Mouse (Mus musculus) lung, embryonic 16.5 days (tissue): ENCODE measurements at regions not wholly inside any gene's neighbourhood (a gene's known extent, or its start where the extent isn't known, plus 50 kb on each side); places are given as distances from the start of the nearest gene placed in this dataset.

ENCODE experiments used
- ATAC-seq: fragments of 200-750 bp; cut with Nextera tagmentation; 2 replicates; pipeline ENCODE4 v1.8.0; 2017; ENCODE audit warnings: low read depth, mild to moderate bottlenecking, moderate library complexity
- H3K27ac ChIP-seq: fragments of 300-500 bp; sonication (generic); 2 replicates; pipeline ENCODE4 v1.5.1; 2014; ENCODE audit warnings: mild to moderate bottlenecking, control low read depth, low read length
- H3K27me3 ChIP-seq: fragments of 300-500 bp; sonication (generic); 2 replicates; pipeline ENCODE4 v1.6.1; 2014; ENCODE audit warnings: low read depth, low read length, mixed read lengths; ENCODE audit not compliant: control insufficient read depth, insufficient read depth
- H3K36me3 ChIP-seq: fragments of 300-500 bp; sonication (generic); 2 replicates; pipeline ENCODE4 v1.6.1; 2014; ENCODE audit warnings: low read length; ENCODE audit not compliant: control insufficient read depth, insufficient read depth
- H3K4me1 ChIP-seq: fragments of 300-500 bp; sonication (generic); replicated peaks from 2 replicates; pipeline ENCODE4 v1.6.1; 2014; ENCODE audit warnings: low read length, mixed read lengths; ENCODE audit not compliant: control insufficient read depth, insufficient read depth
- H3K4me2 ChIP-seq: fragments of 300-500 bp; sonication (generic); 2 replicates; pipeline ENCODE4 v1.6.1; 2014; ENCODE audit warnings: low read depth, low read length, control low read depth
- H3K4me3 ChIP-seq: fragments of 300-500 bp; sonication (generic); 2 replicates; pipeline ENCODE4 v1.5.1; 2014; ENCODE audit warnings: mild to moderate bottlenecking, low read length, control low read depth
- H3K9ac ChIP-seq: fragments of 300-500 bp; sonication (generic); 2 replicates; pipeline ENCODE4 v1.6.1; 2014; ENCODE audit warnings: low read length, control low read depth
- H3K9me3 ChIP-seq: fragments of 300-500 bp; sonication (generic); 2 replicates; pipeline ENCODE4 v1.6.1; 2016; ENCODE audit warnings: low read length; ENCODE audit not compliant: control insufficient read depth
- WGBS: fragments of 180-500 bp; shearing (Covaris S2); extraction: QIAGEN DNeasy Blood & Tissue Kit; methylation state at CpG from one replicate; pipeline ENCODE4 v1.1.7; 2014; 5-methylcytosine and 5-hydroxymethylcytosine counted together

- Histone ChIP-seq H3K27me3 (no peaks in the 10 kb centered on the region), H3K36me3 (no peaks in the 10 kb centered on the region), H3K27ac (no peak overlapping the region), H3K4me1 (peaks cover 2% of the 10 kb centered on the region; the same call in 1 of the 2 replicates), H3K4me2 (no peak overlapping the region), H3K9ac (no peak overlapping the region), H3K9me3 (no peaks in the 10 kb centered on the region), H3K4me3 (no peak overlapping the region)
- WGBS: 60% methylated on average over 3 of the region's 3 CpGs
- no peak for ATAC-seq
These were observed 370.4 kb upstream of the Tle4 start for GRCm38 (mm10) chr19:14968283-14968682.

DNA sequence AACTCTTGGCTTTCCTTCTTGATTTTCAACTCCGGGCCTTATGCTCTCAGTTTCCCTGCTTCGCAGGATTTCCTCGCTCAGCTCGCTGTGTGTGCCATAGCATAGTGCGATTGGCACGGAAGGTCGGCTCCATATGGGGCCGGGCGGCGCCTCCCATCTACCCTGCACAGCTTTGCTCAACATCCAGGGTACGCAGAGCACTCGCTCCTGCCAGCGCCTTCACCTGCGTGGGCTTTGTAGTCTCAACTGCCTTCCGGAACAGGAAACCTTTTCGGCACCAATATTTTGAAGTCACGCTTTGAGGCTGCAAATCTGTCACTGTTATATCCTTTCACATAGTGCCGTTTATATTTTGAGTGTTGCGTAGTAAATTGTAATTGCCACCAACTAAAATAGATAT, 359.9 kb upstream of the Tle4 start:
- Histone ChIP-seq H3K27me3 (no peaks in the 10 kb centered on the region), H3K4me1 (0 out of 2 replicates have a peak, but pooled peaks cover 2% of the 10 kb centered on the region), H3K4me3 (no peak overlapping the region), H3K4me2 (no peak overlapping the region), H3K9ac (no peak overlapping the region), H3K36me3 (no peaks in the 10 kb centered on the region), H3K9me3 (no peaks in the 10 kb centered on the region), H3K27ac (no peak overlapping the region)
- ATAC-seq: no peak
- 93% methylated on average over 19 of the region's 19 CpGs for WGBS

- no peaks in the 10 kb centered on the region for H3K9me3 ChIP-seq
- WGBS: 61% methylated on average over 10 of the region's 10 CpGs
- H3K4me2 ChIP-seq: no peak overlapping the region
- no peak for ATAC-seq
- H3K27ac ChIP-seq: no peak overlapping the region
- H3K4me3 ChIP-seq: no peak overlapping the region
- H3K27me3 ChIP-seq: no peaks in the 10 kb centered on the region
- H3K4me1 ChIP-seq: 0 out of 2 replicates have a peak, but pooled peaks cover 2% of the 10 kb centered on the region
- no peak overlapping the region for H3K9ac ChIP-seq
- no peaks in the 10 kb centered on the region for H3K36me3 ChIP-seq
These were observed 359.3 kb upstream of the Tle4 start for GRCm38 (mm10) chr19:14957154-14957553.

GRCm38 (mm10) chr19:14956392-14956791, 358.5 kb upstream of the Tle4 start:
- Histone ChIP-seq H3K4me3 (no peak overlapping the region), H3K9ac (no peak overlapping the region), H3K9me3 (no peaks in the 10 kb centered on the region), H3K36me3 (no peaks in the 10 kb centered on the region), H3K4me2 (no peak overlapping the region), H3K27ac (no peak overlapping the region), H3K4me1 (0 out of 2 replicates have a peak, but pooled peaks cover 2% of the 10 kb centered on the region), H3K27me3 (no peaks in the 10 kb centered on the region)
- 20% methylated on average over 3 of the region's 3 CpGs for WGBS
- no peak for ATAC-seq

DNA sequence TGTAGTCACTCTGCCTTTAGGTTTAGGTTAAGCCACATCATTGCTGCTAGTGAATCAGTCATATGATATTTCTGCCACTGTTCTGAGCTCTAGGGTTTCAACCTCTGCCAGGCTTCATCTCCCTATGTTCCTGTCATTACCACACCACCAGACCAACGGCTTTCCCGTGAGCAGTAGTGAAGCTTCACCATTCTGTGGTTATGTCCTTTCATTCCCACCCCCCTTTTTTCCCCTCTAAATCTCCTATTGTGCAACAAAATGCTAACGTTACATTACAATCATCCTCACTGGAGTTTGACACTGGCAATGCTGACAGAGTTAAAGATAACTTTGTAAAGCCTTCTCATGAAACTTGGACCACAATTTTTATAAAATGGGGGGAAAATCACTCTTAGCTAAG, 358.1 kb upstream of the Tle4 start:
- no peak for ATAC-seq
- H3K4me2 ChIP-seq: no peak overlapping the region
- H3K9me3 ChIP-seq: no peaks in the 10 kb centered on the region
- H3K4me3 ChIP-seq: no peak overlapping the region
- WGBS: 51% methylated on average over 3 of the region's 3 CpGs
- H3K27ac ChIP-seq: no peak overlapping the region
- no peak overlapping the region for H3K9ac ChIP-seq
- no peaks in the 10 kb centered on the region for H3K36me3 ChIP-seq
- H3K27me3 ChIP-seq: no peaks in the 10 kb centered on the region
- 0 out of 2 replicates have a peak, but pooled peaks cover 2% of the 10 kb centered on the region for H3K4me1 ChIP-seq

DNA sequence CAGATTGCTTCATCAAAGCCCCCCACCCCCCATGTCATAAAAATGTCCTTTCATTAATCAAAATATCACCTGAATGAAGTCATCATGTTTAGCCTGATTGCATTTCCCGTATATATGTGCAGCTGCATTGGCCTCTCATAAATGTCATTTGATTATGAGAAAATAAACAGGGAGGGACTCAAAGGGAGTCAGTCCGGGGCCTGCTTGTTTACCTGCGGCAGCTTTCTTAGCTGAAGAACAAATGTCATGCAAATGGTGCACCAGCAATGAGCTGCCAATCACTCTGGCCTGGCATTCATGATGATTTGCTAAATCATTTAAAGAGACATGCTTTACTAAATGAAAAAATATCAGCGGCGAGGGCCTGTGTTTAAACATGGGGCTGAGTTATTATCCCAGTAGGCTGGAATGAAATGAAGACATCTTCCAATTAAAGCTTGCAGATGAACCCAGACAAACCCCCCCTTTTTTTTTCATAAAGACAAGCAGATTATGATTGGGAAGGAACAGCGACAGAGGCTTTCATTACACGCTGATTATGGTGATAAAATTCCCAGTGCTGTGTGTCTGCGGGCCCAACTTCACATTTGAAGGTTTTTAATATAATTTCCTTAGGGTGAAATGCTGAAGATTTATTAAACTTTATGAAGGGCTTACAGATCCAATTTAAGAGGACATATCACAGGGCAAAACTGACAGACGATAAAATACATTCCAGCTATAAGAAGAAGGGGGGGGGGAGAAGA, 342.5 kb upstream of the Tle4 start:
- Histone ChIP-seq H3K27me3 (no peaks in the 10 kb centered on the region), H3K4me1 (no peaks in the 10 kb centered on the region), H3K27ac (no peak overlapping the region), H3K4me2 (no peak overlapping the region), H3K9ac (no peak overlapping the region), H3K4me3 (no peak overlapping the region), H3K9me3 (no peaks in the 10 kb centered on the region), H3K36me3 (no peaks in the 10 kb centered on the region)
- WGBS: 73% methylated on average over 9 of the region's 9 CpGs
- ATAC-seq: no peak

GRCm38 (mm10) chr19:14922238-14922637, 324.4 kb upstream of the Tle4 start:
- no peak overlapping the region for H3K9ac ChIP-seq
- no peaks in the 10 kb centered on the region for H3K9me3 ChIP-seq
- 36% methylated on average over 1 of the region's 1 CpGs for WGBS
- H3K4me3 ChIP-seq: no peak overlapping the region
- no peaks in the 10 kb centered on the region for H3K4me1 ChIP-seq
- no peak overlapping the region for H3K4me2 ChIP-seq
- no peaks in the 10 kb centered on the region for H3K36me3 ChIP-seq
- H3K27ac ChIP-seq: no peak overlapping the region
- peak; percentile 47; the same call in 1 of the 2 replicates for ATAC-seq
- H3K27me3 ChIP-seq: no peaks in the 10 kb centered on the region

DNA sequence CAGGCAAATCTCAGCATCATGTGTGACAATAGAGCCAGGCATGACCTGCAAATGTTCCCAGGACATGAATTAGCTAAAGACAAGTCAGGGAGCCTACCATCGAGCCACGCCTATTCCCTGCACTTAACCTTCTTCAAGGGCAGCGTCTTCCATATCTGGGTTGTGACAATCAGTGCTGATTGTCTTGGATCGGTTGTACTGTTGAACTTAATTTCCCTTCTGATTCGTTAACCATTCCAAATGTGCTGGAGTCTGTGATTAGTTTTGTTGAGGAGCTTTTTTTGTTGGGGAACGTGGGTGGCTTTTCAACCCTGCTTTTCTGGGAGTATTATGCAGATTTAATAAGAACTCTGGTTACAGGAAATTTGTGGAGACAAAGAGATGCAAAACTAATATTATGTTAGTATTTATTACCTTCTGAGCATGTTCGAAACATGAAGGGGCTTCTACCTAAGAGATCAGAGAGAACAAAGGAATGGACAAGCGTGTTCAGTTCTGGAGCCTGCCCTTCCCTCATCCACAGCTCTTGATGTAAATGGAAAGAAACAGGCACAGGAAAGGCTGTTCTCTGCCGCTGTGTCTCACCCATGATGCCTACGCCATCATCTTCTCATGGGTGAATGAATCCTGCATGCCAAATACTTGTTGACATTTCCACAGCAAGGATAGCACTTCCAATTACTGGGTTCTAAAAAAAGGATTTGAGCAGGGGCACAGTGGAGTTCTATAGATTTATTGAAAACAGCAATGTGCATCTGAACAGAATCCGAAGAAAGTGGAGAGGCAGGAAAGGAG, 313.4 kb upstream of the Tle4 start:
- Histone ChIP-seq H3K4me1 (no peaks in the 10 kb centered on the region), H3K36me3 (no peaks in the 10 kb centered on the region), H3K4me2 (no peak overlapping the region), H3K4me3 (no peak overlapping the region), H3K27me3 (no peaks in the 10 kb centered on the region), H3K27ac (no peak overlapping the region), H3K9me3 (no peaks in the 10 kb centered on the region), H3K9ac (no peak overlapping the region)
- ATAC-seq: no peak
- WGBS: 90% methylated on average over 11 of the region's 11 CpGs

- no peak overlapping the region for H3K4me2 ChIP-seq
- WGBS: 64% methylated on average over 2 of the region's 2 CpGs
- H3K27ac ChIP-seq: no peak overlapping the region
- peaks cover 11% of the 10 kb centered on the region for H3K4me1 ChIP-seq
- H3K36me3 ChIP-seq: no peaks in the 10 kb centered on the region
- no peak overlapping the region for H3K4me3 ChIP-seq
- H3K9ac ChIP-seq: no peak overlapping the region
- ATAC-seq: peak; percentile 86
- H3K27me3 ChIP-seq: no peaks in the 10 kb centered on the region; the same call in 1 of the 2 replicates
- no peaks in the 10 kb centered on the region for H3K9me3 ChIP-seq
These were observed 297.0 kb upstream of the Tle4 start for GRCm38 (mm10) chr19:14894875-14895274.
